Mouse (Mus musculus) intestine, embryonic 16.5 days (tissue): ENCODE results near the gene Krtdap. TPM values are rescaled to one million over a fixed set of nuclear protein-coding genes. Genes with fewer than 3 reads are reported as not detected.
"Not testable (repeated sequence)": the region's sequence is repeated elsewhere in the genome, so short reads cannot be mapped to it uniquely, and the experiment has no call there.

Experiments used
- ATAC-seq: fragments of 200-750 bp; cut with Nextera tagmentation; 2 replicates; pipeline ENCODE4 v1.8.0; 2017; ENCODE audit warnings: moderate TSS enrichment, moderate library complexity
- H3K27ac ChIP-seq: fragments of 300-500 bp; sonication (generic); 2 replicates; pipeline ENCODE4 v1.5.1; 2014; ENCODE audit warnings: mild to moderate bottlenecking, low read length
- H3K27me3 ChIP-seq: fragments of 300-500 bp; sonication (generic); replicated peaks from 2 replicates; pipeline ENCODE4 v1.6.1; 2014; ENCODE audit warnings: low read length, control low read depth, mixed read lengths; ENCODE audit not compliant: control insufficient read depth, insufficient read depth
- H3K36me3 ChIP-seq: fragments of 300-500 bp; sonication (generic); 2 replicates; pipeline ENCODE4 v1.6.1; 2014; ENCODE audit warnings: low read length, control low read depth; ENCODE audit not compliant: control insufficient read depth, insufficient read depth
- H3K4me1 ChIP-seq: fragments of 300-500 bp; sonication (generic); 2 replicates; pipeline ENCODE4 v1.6.1; 2014; ENCODE audit warnings: low read length, control low read depth, mixed read lengths; ENCODE audit not compliant: control insufficient read depth, insufficient read depth
- H3K4me2 ChIP-seq: fragments of 300-500 bp; sonication (generic); 2 replicates; pipeline ENCODE4 v1.6.1; 2014; ENCODE audit warnings: low read depth, low read length, control low read depth
- H3K4me3 ChIP-seq: fragments of 300-500 bp; sonication (generic); 2 replicates; pipeline ENCODE4 v1.5.1; 2014; ENCODE audit warnings: mild to moderate bottlenecking, low read length
- H3K9ac ChIP-seq: fragments of 300-500 bp; sonication (generic); 2 replicates; pipeline ENCODE4 v1.6.1; 2014; ENCODE audit warnings: low read depth, low read length
- H3K9me3 ChIP-seq: fragments of 300-500 bp; sonication (generic); 2 replicates; pipeline ENCODE4 v1.6.1; 2016; ENCODE audit warnings: low read length, control low read depth; ENCODE audit not compliant: control insufficient read depth
- WGBS: fragments of 180-500 bp; shearing (Covaris S2); extraction: QIAGEN DNeasy Blood & Tissue Kit; methylation state at CpG from one replicate; pipeline ENCODE4 v1.1.7; 2014; 5-methylcytosine and 5-hydroxymethylcytosine counted together
- polyA plus RNA-seq: library from polyadenylated mRNA; unstranded; fragments of >200 nt; fragmentation: Nextera tagmentation; extraction: Ambion mirVana; gene quantifications from 2 replicates; pipeline ENCODE4 v1.2.1, GENCODE M21; 2015

Krtdap gene
- polyA plus RNA-seq, 1 experiment from 2014 or later = 3.4 TPM

- Histone ChIP-seq H3K4me1 (peaks cover 8% of the 10 kb centered on the region; the same call in 1 of the 2 replicates), H3K9me3 (peaks cover 3% of the 10 kb centered on the region; the same call in 1 of the 2 replicates), H3K9ac (no peak overlapping the region), H3K27ac (no peak overlapping the region), H3K27me3 (no peaks in the 10 kb centered on the region), H3K4me3 (no peak overlapping the region), H3K36me3 (no peaks in the 10 kb centered on the region), H3K4me2 (no peak overlapping the region)
- 77% methylated on average over 3 of the region's 3 CpGs for WGBS
- ATAC-seq = no peak
These were observed 36.6 kb downstream of the Krtdap start for GRCm38 (mm10) chr7:30824306-30824705.

GRCm38 (mm10) chr7:30826660-30827059 lies 39.0 kb downstream of the Krtdap start:
- Histone ChIP-seq H3K36me3 (no peaks in the 10 kb centered on the region), H3K4me1 (no peaks in the 10 kb centered on the region), H3K4me3 (no peak overlapping the region), H3K27ac (no peak overlapping the region), H3K9me3 (peaks cover 3% of the 10 kb centered on the region; the same call in 1 of the 2 replicates), H3K9ac (no peak overlapping the region), H3K4me2 (no peak overlapping the region), H3K27me3 (no peaks in the 10 kb centered on the region)
- 86% methylated on average over 10 of the region's 10 CpGs for WGBS
- no peak for ATAC-seq

- not testable (repeated sequence) for H3K9me3 ChIP-seq, H3K4me1 ChIP-seq, H3K9ac ChIP-seq, ATAC-seq, H3K4me2 ChIP-seq, H3K27me3 ChIP-seq, H3K27ac ChIP-seq, H3K4me3 ChIP-seq, H3K36me3 ChIP-seq
These were observed 41.2 kb downstream of the Krtdap start for GRCm38 (mm10) chr7:30828871-30829270.

DNA sequence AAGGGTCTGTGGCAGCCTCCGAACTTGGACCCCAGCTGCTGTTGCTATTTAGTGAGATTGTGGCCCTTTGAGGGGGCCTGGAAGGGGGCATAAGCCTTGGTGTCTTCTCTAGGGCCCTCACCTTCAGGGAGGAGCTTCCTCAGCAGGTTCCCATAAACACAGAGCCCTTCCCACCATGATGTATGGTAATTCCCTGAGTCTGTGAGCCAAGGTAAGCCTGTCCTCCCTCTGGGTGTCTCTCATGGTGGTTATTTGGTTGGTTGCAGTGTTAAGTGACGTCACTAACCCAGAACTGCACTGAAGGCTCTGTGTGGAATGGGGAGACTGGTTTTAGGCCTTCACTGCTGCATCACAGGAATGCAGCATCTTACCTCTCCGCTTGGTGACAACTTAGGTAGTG lies 41.7 kb downstream of the Krtdap start:
- no peak overlapping the region for H3K9ac ChIP-seq
- no peak overlapping the region for H3K27ac ChIP-seq
- H3K4me1 ChIP-seq = no peaks in the 10 kb centered on the region
- peaks cover 3% of the 10 kb centered on the region; the same call in 1 of the 2 replicates for H3K9me3 ChIP-seq
- WGBS = 71% methylated on average over 3 of the region's 3 CpGs
- no peak for ATAC-seq
- H3K4me3 ChIP-seq = no peak overlapping the region
- H3K27me3 ChIP-seq = no peaks in the 10 kb centered on the region
- H3K4me2 ChIP-seq = no peak overlapping the region
- H3K36me3 ChIP-seq = no peaks in the 10 kb centered on the region

DNA sequence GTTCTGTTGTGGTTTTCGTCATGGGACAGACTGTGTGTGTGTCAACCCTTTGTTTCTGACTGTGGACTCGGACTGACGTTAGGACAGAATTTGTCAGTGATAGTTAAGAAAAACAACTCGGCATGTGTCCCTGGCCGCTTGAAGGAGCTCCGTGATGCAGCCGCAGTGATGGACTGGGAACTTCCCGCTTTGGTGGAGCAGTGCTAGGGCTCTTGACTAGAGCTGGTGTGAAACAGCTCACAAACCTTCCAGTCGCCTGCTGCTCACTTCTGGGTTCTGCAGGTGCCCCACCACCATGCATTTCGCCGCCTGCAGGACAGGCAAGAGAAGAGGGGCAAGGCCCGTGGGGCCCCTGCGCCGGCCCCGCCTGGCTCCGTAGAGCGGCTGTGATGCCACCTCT lies 44.6 kb downstream of the Krtdap start:
- 74% methylated on average over 16 of the region's 17 CpGs for WGBS
- no peak for ATAC-seq
- peaks cover 3% of the 10 kb centered on the region; the same call in 1 of the 2 replicates for H3K9me3 ChIP-seq
- no peaks in the 10 kb centered on the region for H3K27me3 ChIP-seq
- H3K4me2 ChIP-seq = no peak overlapping the region
- no peak overlapping the region for H3K4me3 ChIP-seq
- no peaks in the 10 kb centered on the region for H3K36me3 ChIP-seq
- H3K9ac ChIP-seq = no peak overlapping the region
- H3K4me1 ChIP-seq = no peaks in the 10 kb centered on the region
- H3K27ac ChIP-seq = no peak overlapping the region

GRCm38 (mm10) chr7:30832684-30833083 lies 45.0 kb downstream of the Krtdap start:
- H3K36me3 ChIP-seq = not testable (repeated sequence)
- WGBS = 52% methylated on average over 9 of the region's 11 CpGs

DNA sequence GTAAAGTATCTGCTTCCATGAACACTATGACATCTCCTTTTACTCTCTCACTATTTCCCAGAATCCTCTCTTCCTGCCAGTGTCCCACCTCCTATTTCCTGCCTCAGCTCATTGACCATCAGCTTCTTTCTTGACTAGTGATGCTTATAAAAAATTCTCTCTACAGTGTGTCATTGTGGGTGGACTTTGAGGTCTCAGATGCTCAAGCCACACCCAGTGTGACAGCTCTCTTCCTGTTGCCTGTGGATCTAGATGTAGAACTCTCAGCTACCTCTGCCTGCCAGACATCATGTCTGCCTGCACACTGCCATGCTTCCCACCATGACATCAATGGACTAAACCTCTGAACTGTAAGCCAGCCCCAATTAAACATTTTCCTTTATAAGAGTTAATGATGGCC lies 49.6 kb downstream of the Krtdap start:
- no peak overlapping the region for H3K4me3 ChIP-seq
- ATAC-seq = no peak
- peaks cover 7% of the 10 kb centered on the region; the same call in 1 of the 2 replicates for H3K4me1 ChIP-seq
- H3K27ac ChIP-seq = no peak overlapping the region
- H3K27me3 ChIP-seq = no peaks in the 10 kb centered on the region
- H3K9ac ChIP-seq = no peak overlapping the region
- no peak overlapping the region for H3K4me2 ChIP-seq
- no peaks in the 10 kb centered on the region for H3K9me3 ChIP-seq
- H3K36me3 ChIP-seq = no peaks in the 10 kb centered on the region

More at GRCm38 (mm10) chr7:30832684-30833083, 45.0 kb downstream of the Krtdap start:
- H3K4me1 ChIP-seq, H3K4me2 ChIP-seq, H3K4me3 ChIP-seq, H3K27ac ChIP-seq, H3K27me3 ChIP-seq, H3K9me3 ChIP-seq, ATAC-seq, H3K9ac ChIP-seq: not testable (repeated sequence)

DNA sequence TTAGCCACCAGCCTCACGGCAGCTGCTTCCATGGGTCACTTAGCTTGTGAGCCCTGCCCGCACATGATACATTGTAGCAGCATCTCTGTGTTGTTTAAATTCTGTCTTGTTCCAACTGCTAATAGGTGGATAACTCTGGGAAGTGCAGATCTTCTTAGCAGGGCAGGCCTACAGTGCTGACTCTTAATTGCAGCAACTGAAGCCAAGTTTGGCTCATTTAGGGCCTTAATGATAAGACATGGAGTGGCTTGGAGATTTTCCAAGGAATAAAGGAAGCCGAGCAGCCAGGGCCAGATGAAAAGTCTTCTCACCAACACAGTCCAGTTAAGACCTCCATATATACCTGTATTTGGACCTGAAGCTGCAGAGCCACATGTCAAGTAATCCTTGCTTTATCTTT lies 52.6 kb downstream of the Krtdap start:
- Histone ChIP-seq H3K9ac (no peak overlapping the region), H3K4me3 (no peak overlapping the region), H3K27me3 (no peaks in the 10 kb centered on the region), H3K4me2 (no peak overlapping the region), H3K4me1 (peaks cover 11% of the 10 kb centered on the region), H3K36me3 (no peaks in the 10 kb centered on the region), H3K9me3 (no peaks in the 10 kb centered on the region), H3K27ac (no peak overlapping the region)
- no peak for ATAC-seq
- 64% methylated on average over 3 of the region's 3 CpGs for WGBS
